Mouse (Mus musculus) limb, embryonic 10.5 days (tissue): Measurements from ENCODE around the gene Pi4ka. TPM values are rescaled to one million over a fixed set of nuclear protein-coding genes. Genes with fewer than 3 reads are reported as not detected.

ENCODE experiments used
- DNase-seq: peaks from one replicate; pipeline ENCODE4 v3.0.0-alpha.2; 2017; ENCODE audit warnings: low spot score
- H3K27ac ChIP-seq: fragments of 300-500 bp; sonication (generic); 2 replicates; pipeline ENCODE4 v1.5.1; 2016; ENCODE audit warnings: mild to moderate bottlenecking
- H3K27me3 ChIP-seq: fragments of 300-500 bp; sonication (generic); 2 replicates; pipeline ENCODE4 v1.6.1; 2016; ENCODE audit warnings: low read depth, mild to moderate bottlenecking; ENCODE audit not compliant: poor library complexity, severe bottlenecking
- H3K36me3 ChIP-seq: fragments of 300-500 bp; sonication (generic); 2 replicates; pipeline ENCODE4 v1.6.1; 2016; ENCODE audit warnings: mild to moderate bottlenecking, moderate library complexity
- H3K4me1 ChIP-seq: fragments of 300-500 bp; sonication (generic); 2 replicates; pipeline ENCODE4 v1.6.1; 2016
- H3K4me3 ChIP-seq: fragments of 300-500 bp; sonication (generic); 2 replicates; pipeline ENCODE4 v1.5.1; 2016; ENCODE audit warnings: mild to moderate bottlenecking, moderate library complexity
- H3K9me3 ChIP-seq: fragments of 300-500 bp; sonication (generic); replicated peaks from 2 replicates; pipeline ENCODE4 v1.6.1; 2016; ENCODE audit warnings: mild to moderate bottlenecking
- WGBS: fragments of 180-500 bp; shearing (Covaris S2); methylation state at CpG from one replicate; pipeline ENCODE4 v1.1.7; 2016; 5-methylcytosine and 5-hydroxymethylcytosine counted together
- polyA plus RNA-seq: library from polyadenylated mRNA; unstranded; fragments of >200 nt; fragmentation: Nextera tagmentation; extraction: Ambion mirVana; gene quantifications from 2 replicates; pipeline ENCODE4 v1.2.1, GENCODE M21; 2016

Pi4ka gene
- polyA plus RNA-seq, 1 experiment from 2014 or later = 37.6 TPM

DNA sequence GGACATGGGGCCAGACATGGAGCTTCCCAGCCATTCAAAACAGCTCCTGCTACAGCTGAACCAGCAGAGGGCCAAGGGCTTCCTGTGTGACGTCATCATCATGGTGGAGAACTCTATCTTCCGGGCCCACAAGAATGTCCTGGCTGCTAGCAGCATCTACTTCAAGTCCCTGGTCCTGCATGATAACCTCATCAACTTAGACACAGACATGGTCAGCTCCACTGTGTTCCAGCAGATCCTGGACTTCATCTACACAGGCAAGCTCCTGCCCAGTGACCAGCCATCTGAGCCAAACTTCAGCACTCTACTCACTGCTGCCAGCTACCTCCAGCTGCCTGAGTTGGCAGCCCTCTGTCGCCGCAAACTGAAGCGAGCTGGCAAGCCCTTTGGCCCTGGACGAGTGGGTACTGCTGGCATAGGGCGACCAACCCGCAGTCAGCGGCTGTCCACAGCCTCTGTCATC lies 148.7 kb downstream of the Pi4ka start:
- Histone ChIP-seq H3K4me3 (no peak overlapping the region), H3K27me3 (no peaks in the 10 kb centered on the region), H3K4me1 (peaks cover 21% of the 10 kb centered on the region), H3K9me3 (no peaks in the 10 kb centered on the region), H3K36me3 (peaks cover 72% of the 10 kb centered on the region), H3K27ac (no peak overlapping the region)
- WGBS = 92% methylated on average over 9 of the region's 9 CpGs
- no peak for DNase-seq

DNA sequence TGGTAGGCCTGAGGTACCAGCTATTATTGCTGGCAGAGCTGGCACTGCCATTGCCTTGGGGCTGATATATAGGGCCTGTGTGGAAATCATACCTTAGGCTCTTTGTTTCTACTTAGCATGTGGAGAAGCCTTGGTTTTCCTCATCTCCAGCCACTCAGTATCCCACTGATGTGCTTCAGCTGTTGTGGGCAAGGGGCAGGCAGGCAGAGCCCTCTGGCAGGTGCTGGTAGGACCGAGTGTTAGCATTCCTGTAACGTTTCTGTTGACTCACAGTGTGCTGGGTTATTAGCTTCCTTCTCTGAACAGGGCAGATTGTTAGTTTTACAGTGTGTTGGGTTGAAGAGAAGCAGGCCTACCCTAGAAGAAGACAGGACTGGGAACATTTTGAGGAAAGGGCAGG lies 150.8 kb downstream of the Pi4ka start:
- no peak overlapping the region for H3K4me3 ChIP-seq
- 64% methylated on average over 2 of the region's 2 CpGs for WGBS

DNA sequence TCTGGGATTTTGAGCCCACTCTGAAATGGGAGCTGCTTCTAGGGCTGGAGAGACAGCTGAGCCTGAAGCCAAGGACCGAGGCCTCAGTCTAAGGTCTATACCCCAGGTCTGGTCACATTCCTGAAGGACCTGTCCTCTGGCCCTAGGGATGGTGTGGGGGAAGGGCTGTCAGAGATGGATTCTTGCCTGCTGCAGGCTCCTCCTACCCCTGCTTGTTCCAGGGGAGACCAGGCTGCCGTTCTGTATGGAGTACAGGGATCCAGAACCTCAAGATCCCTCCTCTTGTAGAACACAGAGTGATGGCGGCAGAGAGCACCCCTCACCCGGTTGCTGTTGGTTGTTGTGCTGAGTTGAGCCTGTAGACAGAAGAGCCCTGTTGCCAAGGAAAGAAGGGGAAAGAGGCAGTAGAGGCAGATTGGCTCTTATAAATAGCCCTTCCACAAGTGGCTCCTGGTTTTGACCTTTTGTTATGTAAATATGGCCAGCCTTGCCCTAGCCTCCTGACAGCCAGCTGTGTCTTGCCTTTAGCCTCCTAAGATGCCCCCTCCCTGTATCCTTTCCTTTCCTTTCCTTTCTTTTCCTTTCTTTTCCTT lies 152.0 kb downstream of the Pi4ka start:
- peaks cover 35% of the 10 kb centered on the region for H3K4me1 ChIP-seq
- H3K9me3 ChIP-seq = no peaks in the 10 kb centered on the region
- no peaks in the 10 kb centered on the region for H3K27me3 ChIP-seq
- H3K27ac ChIP-seq = 0 out of 2 replicates have a peak overlapping the region, but pooled peaks have one; percentile 48
- H3K4me3 ChIP-seq = no peak overlapping the region
- no peak for DNase-seq
- H3K36me3 ChIP-seq = peaks cover 42% of the 10 kb centered on the region
- 35% methylated on average over 4 of the region's 4 CpGs for WGBS

More for the DNA sequence above, 150.8 kb downstream of the Pi4ka start:
- Histone ChIP-seq H3K27me3 (no peaks in the 10 kb centered on the region), H3K27ac (no peak overlapping the region), H3K36me3 (peaks cover 54% of the 10 kb centered on the region), H3K4me1 (peaks cover 30% of the 10 kb centered on the region), H3K9me3 (no peaks in the 10 kb centered on the region)
- no peak for DNase-seq

DNA sequence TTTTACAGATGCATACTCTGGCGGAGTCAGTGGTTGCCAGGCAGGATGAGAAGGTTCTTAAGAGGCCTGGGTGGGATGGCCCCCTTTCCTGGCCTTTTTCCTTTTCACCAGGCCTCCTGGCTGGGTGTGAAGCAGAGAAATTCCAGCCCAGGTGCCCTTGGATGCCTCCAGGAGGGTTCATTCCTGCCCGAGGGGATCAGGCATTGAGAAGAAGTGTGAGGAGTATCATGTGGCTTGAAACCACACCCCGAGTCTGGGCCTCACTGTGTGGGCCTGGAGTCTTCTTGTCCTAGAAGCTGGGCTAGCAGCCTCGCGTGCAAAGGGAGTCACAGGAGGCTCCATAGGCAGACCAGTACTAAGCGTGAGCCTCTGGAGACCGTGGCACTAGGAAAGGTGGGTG lies 153.3 kb downstream of the Pi4ka start:
- Histone ChIP-seq H3K36me3 (peaks cover 30% of the 10 kb centered on the region), H3K4me1 (peaks cover 35% of the 10 kb centered on the region), H3K27ac (no peak overlapping the region), H3K27me3 (no peaks in the 10 kb centered on the region), H3K4me3 (no peak overlapping the region), H3K9me3 (no peaks in the 10 kb centered on the region)
- WGBS = 58% methylated on average over 7 of the region's 7 CpGs
- DNase-seq = no peak

DNA sequence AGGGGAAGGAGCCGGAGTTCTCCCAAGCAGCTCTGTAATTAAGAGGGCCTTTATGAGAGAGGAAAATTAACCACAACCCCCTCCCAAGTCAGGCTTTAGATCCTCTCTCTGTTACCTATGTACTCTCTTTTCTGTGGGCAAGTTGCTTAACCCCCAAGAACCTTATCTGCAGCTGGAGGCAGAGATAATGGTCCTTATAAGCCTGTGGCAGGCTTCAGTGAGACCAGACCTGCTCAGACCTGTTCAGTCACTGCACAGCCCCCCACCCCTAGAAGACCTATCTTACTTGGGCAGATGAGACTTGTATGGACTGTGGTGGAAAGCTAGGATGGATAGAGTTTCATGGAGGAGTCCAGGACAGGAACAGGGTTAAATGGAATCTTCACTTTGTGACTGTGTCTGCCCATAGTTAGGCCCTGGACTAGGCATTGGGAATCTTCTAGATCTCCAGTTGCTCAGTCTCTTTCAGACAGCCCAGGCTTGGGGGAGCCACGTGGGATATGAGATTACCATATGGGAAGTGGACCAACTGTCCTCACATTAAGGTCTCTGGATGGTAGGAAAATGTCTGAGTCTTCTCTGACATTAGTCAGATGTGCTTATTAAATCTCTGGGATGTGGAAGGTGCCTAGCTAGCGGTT lies 153.9 kb downstream of the Pi4ka start:
- H3K27me3 ChIP-seq = no peaks in the 10 kb centered on the region
- no peak for DNase-seq
- no peak overlapping the region for H3K4me3 ChIP-seq
- 74% methylated on average over 3 of the region's 3 CpGs for WGBS
- peaks cover 23% of the 10 kb centered on the region for H3K36me3 ChIP-seq
- H3K4me1 ChIP-seq = peaks cover 35% of the 10 kb centered on the region
- H3K27ac ChIP-seq = no peak overlapping the region
- H3K9me3 ChIP-seq = no peaks in the 10 kb centered on the region

DNA sequence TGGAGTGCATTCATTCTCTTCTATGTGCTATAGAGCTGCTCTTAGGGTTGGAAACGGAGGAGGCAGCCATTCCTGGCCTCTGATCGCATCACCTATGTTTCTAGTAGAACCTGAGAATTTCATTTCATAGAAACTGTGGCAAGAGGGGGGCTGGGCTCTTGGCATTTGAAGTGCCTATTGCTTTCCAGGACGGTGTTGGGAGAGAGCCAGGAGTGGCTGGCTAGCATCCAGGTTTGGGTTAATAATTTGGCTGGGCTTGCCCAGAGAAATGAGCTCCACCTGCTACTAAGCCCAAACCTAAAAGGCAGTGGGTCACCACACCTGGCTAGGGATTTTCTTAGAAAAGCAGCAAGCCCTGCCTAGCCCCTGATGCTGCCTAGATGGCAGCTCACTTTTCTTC lies 154.6 kb downstream of the Pi4ka start:
- H3K27me3 ChIP-seq = no peaks in the 10 kb centered on the region
- 88% methylated on average over 3 of the region's 3 CpGs for WGBS
- DNase-seq = no peak
- no peak overlapping the region for H3K27ac ChIP-seq
- no peaks in the 10 kb centered on the region for H3K9me3 ChIP-seq
- no peak overlapping the region for H3K4me3 ChIP-seq
- H3K36me3 ChIP-seq = peaks cover 17% of the 10 kb centered on the region
- H3K4me1 ChIP-seq = peaks cover 35% of the 10 kb centered on the region

DNA sequence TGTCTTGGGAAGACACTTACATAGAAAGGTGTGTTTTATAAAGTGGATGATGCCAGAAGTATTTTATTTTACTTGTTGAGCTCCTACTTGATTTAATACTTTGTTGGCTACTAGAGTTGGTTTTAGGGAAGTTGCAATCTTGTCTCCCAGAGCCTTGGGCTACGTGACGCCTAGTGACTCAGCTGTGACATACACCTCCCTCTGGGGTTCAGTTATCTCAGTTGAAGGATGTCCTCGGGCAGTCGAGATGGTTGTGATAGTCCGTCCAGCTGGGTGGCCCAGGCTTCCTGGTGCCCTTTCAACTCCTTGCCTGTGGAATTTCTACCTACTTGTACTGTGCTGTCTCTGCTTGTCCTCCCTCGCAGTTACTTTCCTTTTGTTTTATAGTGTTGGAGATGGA lies 157.0 kb downstream of the Pi4ka start:
- WGBS = 68% methylated on average over 6 of the region's 6 CpGs
- Histone ChIP-seq H3K4me1 (peaks cover 30% of the 10 kb centered on the region), H3K4me3 (no peak overlapping the region), H3K9me3 (no peaks in the 10 kb centered on the region), H3K27me3 (no peaks in the 10 kb centered on the region), H3K36me3 (0 out of 2 replicates have a peak, but pooled peaks cover 2% of the 10 kb centered on the region), H3K27ac (no peak overlapping the region)
- no peak for DNase-seq

DNA sequence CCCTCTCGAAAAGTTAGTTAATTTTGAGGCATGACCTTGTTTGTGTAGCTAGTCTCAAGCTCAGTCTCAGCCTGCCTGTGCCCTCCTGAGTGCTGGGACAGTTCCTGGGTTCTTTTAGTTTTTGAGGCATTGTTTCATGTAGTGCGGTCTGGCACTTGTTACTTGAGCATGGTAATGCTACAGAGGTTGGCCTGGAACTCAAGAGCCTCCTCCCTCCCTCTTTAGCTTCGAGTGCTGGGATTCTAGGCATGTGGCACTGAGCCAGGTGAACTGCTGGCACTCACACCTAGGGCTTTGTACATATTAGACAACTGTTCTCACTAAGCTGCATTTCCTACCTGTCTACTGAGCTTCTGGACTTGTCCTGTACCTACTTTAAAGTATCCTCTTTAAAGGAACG lies 158.4 kb downstream of the Pi4ka start:
- Histone ChIP-seq H3K4me3 (no peak overlapping the region), H3K27me3 (no peaks in the 10 kb centered on the region), H3K4me1 (peaks cover 24% of the 10 kb centered on the region), H3K36me3 (peaks cover 2% of the 10 kb centered on the region; the same call in 1 of the 2 replicates), H3K27ac (no peak overlapping the region), H3K9me3 (no peaks in the 10 kb centered on the region)
- 89% methylated on average over 4 of the region's 4 CpGs for WGBS
- DNase-seq = no peak

DNA sequence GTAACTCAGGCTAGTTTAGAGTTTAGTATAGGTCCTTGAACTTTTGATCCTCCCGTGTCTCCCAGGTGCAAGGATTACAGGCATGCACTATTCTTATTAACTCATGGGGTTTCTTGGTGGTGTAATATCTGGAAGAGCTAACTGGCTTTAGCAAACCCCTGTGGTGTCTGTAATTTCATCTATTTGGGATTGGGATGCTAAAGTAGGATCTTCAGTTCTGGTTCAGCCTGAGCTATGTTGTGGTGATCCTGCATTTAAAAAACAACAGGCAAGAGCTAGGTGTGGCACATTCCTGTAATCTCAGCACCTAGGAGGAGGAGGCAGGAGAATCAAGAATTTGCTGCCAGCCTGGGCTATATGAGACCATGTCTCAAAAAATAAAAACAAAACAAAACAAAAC lies 161.1 kb downstream of the Pi4ka start:
- H3K4me1 ChIP-seq = peaks cover 15% of the 10 kb centered on the region
- H3K27ac ChIP-seq = no peak overlapping the region
- no peaks in the 10 kb centered on the region for H3K27me3 ChIP-seq
- H3K9me3 ChIP-seq = no peaks in the 10 kb centered on the region
- WGBS = 90% methylated on average over 1 of the region's 1 CpGs
- no peak for DNase-seq
- no peak overlapping the region for H3K4me3 ChIP-seq
- peaks cover 2% of the 10 kb centered on the region; the same call in 1 of the 2 replicates for H3K36me3 ChIP-seq

DNA sequence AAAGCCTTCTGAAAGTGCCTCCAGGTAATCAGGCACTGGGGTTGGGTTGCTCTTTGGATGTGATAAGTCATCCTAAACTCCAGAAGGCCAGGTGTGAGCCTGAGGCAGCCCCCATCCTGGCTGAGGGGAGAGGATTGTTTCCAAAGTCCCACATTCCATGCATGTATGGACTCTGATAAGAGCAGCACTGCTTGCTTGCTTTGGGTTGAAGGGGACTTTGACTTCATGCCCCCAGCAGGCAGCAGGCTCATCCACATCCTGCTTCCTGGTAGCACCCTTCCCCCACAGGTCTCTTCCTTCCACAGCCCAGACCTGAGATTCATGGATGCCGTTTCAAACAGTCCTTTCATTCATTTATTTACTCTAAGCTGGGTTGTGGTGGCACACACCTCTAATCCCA lies 162.4 kb downstream of the Pi4ka start:
- Histone ChIP-seq H3K9me3 (no peaks in the 10 kb centered on the region), H3K4me3 (no peak overlapping the region), H3K27me3 (no peaks in the 10 kb centered on the region), H3K27ac (no peak overlapping the region), H3K36me3 (peaks cover 2% of the 10 kb centered on the region; the same call in 1 of the 2 replicates), H3K4me1 (peaks cover 16% of the 10 kb centered on the region; the same call in 1 of the 2 replicates)
- no peak for DNase-seq
- 66% methylated on average over 1 of the region's 1 CpGs for WGBS

DNA sequence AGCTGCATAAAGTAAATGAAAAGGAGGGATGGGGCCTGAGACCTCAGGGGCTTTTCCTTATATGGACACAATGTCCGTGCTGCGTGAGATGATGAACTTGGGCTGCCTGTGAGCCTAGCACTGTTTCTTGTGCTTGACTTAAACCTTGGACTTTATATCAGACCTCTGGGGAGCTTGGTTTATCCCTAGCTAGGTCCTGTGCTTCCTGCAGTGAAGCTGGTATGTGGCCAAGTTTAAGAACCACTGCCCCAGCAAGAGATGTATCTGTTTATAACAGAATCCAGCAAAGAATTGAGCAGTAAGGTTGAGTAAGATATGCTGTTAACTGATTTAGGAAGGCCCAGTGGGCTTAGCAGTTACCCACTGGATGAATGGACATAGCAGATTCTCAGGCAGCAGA lies 166.7 kb downstream of the Pi4ka start:
- Histone ChIP-seq H3K27ac (no peak overlapping the region), H3K9me3 (no peaks in the 10 kb centered on the region), H3K4me3 (no peak overlapping the region), H3K27me3 (no peaks in the 10 kb centered on the region), H3K36me3 (peaks cover 4% of the 10 kb centered on the region; the same call in 1 of the 2 replicates), H3K4me1 (peaks cover 46% of the 10 kb centered on the region)
- WGBS = 85% methylated on average over 2 of the region's 2 CpGs
- no peak for DNase-seq

DNA sequence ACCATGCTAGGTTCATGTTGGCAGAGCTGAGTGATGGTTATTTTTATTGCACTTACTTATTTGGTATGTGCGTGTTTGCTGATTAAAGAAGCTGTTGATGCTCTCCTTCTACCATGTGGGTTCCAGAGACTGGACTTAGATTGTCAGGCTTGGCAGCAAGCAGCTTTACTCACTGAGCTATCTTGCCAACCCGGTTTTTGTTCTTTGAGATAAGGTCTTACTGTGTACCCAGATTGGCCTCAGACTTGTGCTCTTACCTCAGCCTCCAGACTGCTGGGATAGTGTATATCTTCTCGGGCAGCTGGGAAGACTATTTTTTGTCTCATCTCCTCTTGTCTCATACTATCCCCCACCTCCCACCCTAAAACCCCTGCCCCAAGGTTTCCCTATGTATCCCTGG lies 168.5 kb downstream of the Pi4ka start:
- peaks cover 48% of the 10 kb centered on the region for H3K4me1 ChIP-seq
- no peaks in the 10 kb centered on the region for H3K27me3 ChIP-seq
- WGBS = 88% methylated on average over 3 of the region's 3 CpGs
- no peaks in the 10 kb centered on the region for H3K9me3 ChIP-seq
- no peak overlapping the region for H3K4me3 ChIP-seq
- H3K27ac ChIP-seq = no peak overlapping the region
- no peak for DNase-seq
- H3K36me3 ChIP-seq = 0 out of 2 replicates have a peak, but pooled peaks cover 4% of the 10 kb centered on the region

DNA sequence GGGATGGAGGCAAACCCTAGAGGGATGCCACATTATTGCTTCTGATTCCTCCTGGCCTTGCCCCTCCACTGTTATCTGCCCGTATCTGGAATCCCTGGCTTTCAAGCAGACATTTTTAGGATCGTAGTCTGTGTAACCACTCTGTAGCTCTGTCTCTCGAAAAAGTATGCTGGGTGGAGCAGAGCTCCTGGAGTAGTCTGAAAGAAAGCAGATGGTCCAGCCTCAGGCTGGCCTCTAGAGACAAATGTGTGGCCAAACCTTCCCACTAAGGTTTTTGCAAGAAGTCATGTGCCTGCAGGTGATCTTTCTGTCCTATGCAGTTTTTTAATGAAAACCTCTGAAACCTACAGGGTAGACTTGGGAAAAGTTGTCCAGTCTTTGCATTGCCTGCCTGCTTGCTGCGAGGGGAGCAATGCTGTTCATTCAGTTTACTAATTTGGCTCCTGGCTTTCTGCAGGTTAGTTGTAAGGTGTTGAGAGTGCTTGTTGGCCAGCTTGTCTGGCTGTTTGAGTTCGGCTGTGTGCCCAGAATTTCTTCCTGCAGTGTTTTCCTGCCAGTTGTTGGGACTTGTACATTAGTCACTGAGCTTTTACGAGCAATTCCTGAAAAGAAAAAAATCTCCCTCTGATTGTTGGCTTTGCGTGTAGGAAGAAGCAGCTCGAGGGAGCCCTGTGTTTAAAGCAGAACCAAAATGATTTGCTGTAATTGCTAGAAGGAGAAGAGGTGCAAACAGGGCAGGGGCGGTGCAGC lies 171.0 kb downstream of the Pi4ka start:
- Histone ChIP-seq H3K36me3 (0 out of 2 replicates have a peak, but pooled peaks cover 4% of the 10 kb centered on the region), H3K9me3 (no peaks in the 10 kb centered on the region), H3K27me3 (no peaks in the 10 kb centered on the region), H3K4me1 (peaks cover 46% of the 10 kb centered on the region), H3K4me3 (peak overlapping the region; percentile 94), H3K27ac (peak overlapping the region; percentile 98)
- DNase-seq = no peak
- 53% methylated on average over 9 of the region's 9 CpGs for WGBS
